ENCODE assay signal across 9 mouse cellular contexts in the genomic region with DNA sequence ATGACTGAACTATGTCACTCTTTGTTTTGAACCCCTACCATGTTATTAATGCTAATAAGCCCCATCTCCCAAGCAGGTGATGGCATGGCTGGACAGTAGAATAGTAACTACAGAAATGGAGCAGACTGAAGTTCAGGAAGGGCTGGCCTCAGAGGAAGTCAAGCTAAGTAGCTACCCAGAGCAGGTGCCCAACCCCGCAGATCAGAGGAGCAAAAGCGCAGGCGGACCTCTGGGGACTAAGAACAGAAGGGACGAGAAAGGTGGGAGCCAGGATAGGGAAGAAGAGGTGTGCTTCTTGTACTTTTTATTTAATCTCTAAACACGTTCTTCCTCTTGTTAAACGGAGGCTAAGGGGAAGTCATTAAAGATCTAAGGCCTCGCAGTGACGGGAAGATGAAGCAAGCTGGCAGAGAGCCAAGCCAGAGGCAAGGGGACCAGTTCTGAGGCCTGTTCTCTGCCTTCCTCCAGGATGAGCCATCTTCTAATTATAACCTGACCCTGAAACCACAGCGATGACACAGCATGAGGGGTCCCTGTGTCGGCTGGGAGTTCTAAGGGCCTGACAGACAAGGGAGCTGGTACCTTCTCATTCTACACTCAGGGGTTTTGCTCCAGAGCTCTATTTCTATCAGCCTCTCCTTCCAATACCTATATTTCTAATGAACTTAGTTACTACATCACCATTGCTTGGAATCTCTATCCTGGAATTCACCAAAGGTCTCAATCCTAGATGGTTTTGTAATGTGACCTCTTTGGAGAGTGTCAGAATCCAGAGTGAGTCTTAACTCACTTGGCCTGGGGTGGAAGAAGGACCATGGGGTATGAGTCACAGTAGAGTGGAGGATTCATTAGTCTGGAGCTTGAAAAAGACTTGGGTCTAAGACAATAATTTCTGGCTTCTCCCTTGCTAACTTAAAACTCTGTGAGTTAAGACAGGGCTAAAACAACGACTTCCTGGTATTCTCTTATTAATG.
A peak's percentile ranks its signal among the peaks of the same experiment; 100 is the strongest.
DNase-seq lines count a peak whose midpoint lies in the region; TF ChIP-seq lines count a peak whose summit lies in the region.
"Had no signal": no experiment of that assay in that cellular context is flagged by ENCODE, and none has a peak within 500 bp of the region (broad histone marks: within the 10 kb centered on the region; RNA-seq: fewer than 3 reads in every experiment).

No protein-coding gene starts in this region.

- peak; percentile 4 to 14 for DNase-seq in kidney, postnatal 4 days
- no peak for DNase-seq in kidney, adult 11 months
- peak; percentile 38 for DNase-seq in MN1 (ENCODE audit: low spot score)
- DNase-seq in brain, embryonic 14.5 days (ENCODE audit: low read depth): peak; percentile 67
- DNase-seq in lung, postnatal 36 days: peak; percentile 15
- DNase-seq in frontal cortex, postnatal 36 days (ENCODE audit: low spot score in 2 of 2): no peak
- DNase-seq in right cerebral cortex, adult 18-20 months: no peak
- no peak for DNase-seq in thymus, postnatal 0 days (ENCODE audit: low spot score)
- DNase-seq: thymus, adult 18-20 months had no signal

- TF ChIP-seq CTCF in brain, embryonic 14.5 days (IDR thresholded peaks at IDR 0.05; ENCODE audit: borderline replicate concordance, extremely low read depth, insufficient read depth, insufficient read length): no peak

- TF ChIP-seq POLR2A in brain, embryonic 14.5 days (IDR thresholded peaks at IDR 0.05; ENCODE audit: borderline replicate concordance, extremely low read depth, insufficient read depth, insufficient read length, poor library complexity, severe bottlenecking): no peak

Comparison
In these comparisons a context has a peak if more than half of its experiments do, and no peak if none do; other contexts are left out.
1. DNase-seq: peak in kidney, postnatal 4 days (2 of 2), MN1 (single experiment), brain, embryonic 14.5 days (single experiment) and lung, postnatal 36 days (single experiment); none in kidney, adult 11 months (single experiment), frontal cortex, postnatal 36 days (0 of 2), right cerebral cortex, adult 18-20 months (single experiment) and thymus, postnatal 0 days (single experiment).